Mouse (Mus musculus) limb, embryonic 14.5 days (tissue): Measurements from ENCODE around the gene Taz. TPM values are rescaled to one million over a fixed set of nuclear protein-coding genes. Genes with fewer than 3 reads are reported as not detected.

Source experiments
- ATAC-seq: fragments of 200-750 bp; cut with Nextera tagmentation; 2 replicates; pipeline ENCODE4 v1.8.0; 2017; ENCODE audit warnings: low read depth, moderate number of reproducible peaks, moderate TSS enrichment; ENCODE audit not compliant: low FRiP score
- DNase-seq: peaks from one replicate; pipeline ENCODE4 v3.0.0-alpha.2; 2015; ENCODE audit warnings: low spot score
- H3K27ac ChIP-seq: fragments of 300-500 bp; sonication (generic); replicated peaks from 2 replicates; pipeline ENCODE4 v1.5.1; 2014; ENCODE audit warnings: low read depth, mild to moderate bottlenecking, low read length, moderate library complexity, mixed read lengths
- H3K27me3 ChIP-seq: fragments of 300-500 bp; sonication (generic); 2 replicates; pipeline ENCODE4 v1.6.1; 2014; ENCODE audit warnings: low read length, mixed read lengths; ENCODE audit not compliant: control insufficient read depth, insufficient read depth
- H3K36me3 ChIP-seq: fragments of 300-500 bp; sonication (generic); 2 replicates; pipeline ENCODE4 v1.6.1; 2014; ENCODE audit warnings: mild to moderate bottlenecking, low read length, moderate library complexity, mixed read lengths; ENCODE audit not compliant: control insufficient read depth, insufficient read depth
- H3K4me1 ChIP-seq: fragments of 300-500 bp; sonication (generic); 2 replicates; pipeline ENCODE4 v1.6.1; 2014; ENCODE audit warnings: antibody characterized with exemption, low read length, mixed read lengths; ENCODE audit not compliant: control insufficient read depth, insufficient read depth
- H3K4me2 ChIP-seq: fragments of 300-500 bp; sonication (generic); replicated peaks from 2 replicates; pipeline ENCODE4 v1.6.1; 2014; ENCODE audit warnings: low read depth, mild to moderate bottlenecking, low read length, moderate library complexity; ENCODE audit not compliant: severe bottlenecking
- H3K4me3 ChIP-seq: fragments of 300-500 bp; sonication (generic); replicated peaks from 2 replicates; pipeline ENCODE4 v1.5.1; 2014; ENCODE audit warnings: low read length
- H3K9ac ChIP-seq: fragments of 300-500 bp; sonication (generic); 2 replicates; pipeline ENCODE4 v1.6.1; 2014; ENCODE audit warnings: mild to moderate bottlenecking, low read depth, low read length, moderate library complexity; ENCODE audit not compliant: severe bottlenecking
- H3K9me3 ChIP-seq: fragments of 300-500 bp; sonication (generic); 2 replicates; pipeline ENCODE4 v1.6.1; 2016; ENCODE audit warnings: low read length; ENCODE audit not compliant: control insufficient read depth
- POLR2A ChIP-seq: fragments of 200-500 bp; IDR thresholded peaks from 2 replicates; pipeline ENCODE4 v1.8.0; 2012; ENCODE audit warnings: inconsistent platforms, mild to moderate bottlenecking, moderate library complexity, borderline replicate concordance; ENCODE audit not compliant: insufficient read depth, insufficient read length; ENCODE audit errors: extremely low read depth
- WGBS: fragments of 180-500 bp; shearing (Covaris S2); extraction: QIAGEN DNeasy Blood & Tissue Kit; methylation state at CpG from one replicate; pipeline ENCODE4 v1.1.7; 2014; 5-methylcytosine and 5-hydroxymethylcytosine counted together
- polyA plus RNA-seq, 2 experiments: library from polyadenylated mRNA; depleted of rRNA in 1 of 2; stranded (reverse) in 1 of 2; unstranded in 1 of 2; fragments of >200 nt; fragmentation: Nextera tagmentation in 1 of 2; extraction: Ambion mirVana in 1 of 2; gene quantifications; 2 replicates each; pipeline versions ENCODE4 v1.2.1 to v1.2.3; 2012 to 2014

Gene Taz
- polyA plus RNA-seq, 2 experiments, result 64.0 to 99.7 TPM

DNA sequence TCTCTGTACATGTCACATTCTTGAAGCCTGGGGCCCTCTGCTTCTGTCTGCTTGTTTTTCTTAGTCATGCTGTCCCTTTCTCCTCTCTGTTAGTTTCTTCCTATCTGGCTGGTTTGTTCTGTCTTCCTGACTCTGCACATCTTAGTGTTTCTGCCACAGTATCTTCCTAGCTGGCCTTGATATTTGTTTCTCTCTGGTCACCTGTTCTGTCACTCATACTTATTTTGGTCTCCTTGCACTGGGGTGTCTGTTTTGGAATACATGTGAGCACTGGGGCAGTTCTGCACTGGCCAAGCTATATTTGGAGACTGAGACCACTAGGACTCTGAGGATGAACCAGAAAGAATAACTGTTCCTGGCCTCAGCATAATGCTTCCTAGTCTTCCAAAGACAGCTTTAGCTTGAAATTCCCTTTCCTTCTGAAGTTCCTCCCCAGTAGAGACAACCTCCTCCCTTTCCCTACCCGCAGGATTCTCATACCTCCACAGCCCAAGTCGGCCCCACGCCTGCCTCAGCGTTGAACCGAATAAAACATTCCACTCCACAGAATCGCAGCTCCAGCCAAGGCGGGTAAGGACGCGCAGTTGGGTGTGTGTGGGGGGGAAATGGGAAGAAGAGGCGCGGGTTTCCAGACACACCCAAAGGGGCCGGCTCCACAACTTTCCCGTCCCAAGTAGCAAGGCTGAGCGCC, 526 bp upstream of the Taz start:
- H3K9me3 ChIP-seq, result no peaks in the 10 kb centered on the region
- no peaks in the 10 kb centered on the region for H3K36me3 ChIP-seq
- no peaks in the 10 kb centered on the region for H3K27me3 ChIP-seq
- peak overlapping the region; percentile 65 for H3K27ac ChIP-seq
- peak overlapping the region; percentile 58 for H3K4me3 ChIP-seq
- ATAC-seq, result no peak
- TF ChIP-seq POLR2A, result no peak
- H3K4me1 ChIP-seq, result 0 out of 2 replicates have a peak, but pooled peaks cover 4% of the 10 kb centered on the region
- H3K4me2 ChIP-seq, result peak overlapping the region; percentile 64
- DNase-seq, result no peak
- WGBS, result 13% methylated on average over 14 of the region's 14 CpGs
- peak overlapping the region; percentile 52 for H3K9ac ChIP-seq

DNA sequence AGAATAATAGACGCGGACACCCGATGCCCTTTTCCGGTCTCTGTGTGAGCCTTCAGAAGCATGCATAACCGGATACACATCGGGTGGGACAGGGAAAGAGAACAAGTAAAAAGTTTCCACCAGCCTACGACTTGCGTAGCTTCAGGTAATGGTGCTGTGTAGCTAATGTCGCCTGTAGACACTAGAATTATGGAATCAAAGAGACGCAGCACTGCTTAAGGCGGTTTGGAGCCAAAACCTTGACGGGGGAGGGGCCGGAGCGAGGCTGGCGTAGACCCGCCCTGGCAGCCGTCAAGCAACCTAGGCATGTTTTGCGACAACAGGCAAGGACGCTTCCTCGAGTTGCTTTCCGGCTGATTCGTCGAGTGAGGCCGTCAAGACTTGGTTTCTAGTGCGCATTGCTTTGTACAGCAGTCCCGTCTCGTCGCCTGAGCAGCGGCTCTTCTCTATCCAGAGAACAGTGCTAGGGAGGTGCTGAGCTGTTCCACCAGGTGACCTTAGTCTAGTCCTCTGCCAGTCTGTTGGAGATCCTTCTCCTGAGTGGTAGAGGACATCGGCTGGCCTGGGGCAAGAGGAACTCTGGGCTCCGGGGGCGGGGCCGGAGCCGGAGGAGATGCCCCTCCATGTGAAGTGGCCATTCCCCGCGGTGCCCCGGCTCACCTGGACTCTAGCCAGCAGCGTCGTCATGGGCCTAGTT, 831 bp downstream of the Taz start:
- Histone ChIP-seq H3K36me3 (no peaks in the 10 kb centered on the region), H3K4me3 (peak overlapping the region; percentile 58), H3K4me1 (0 out of 2 replicates have a peak, but pooled peaks cover 4% of the 10 kb centered on the region), H3K9ac (peak overlapping the region; percentile 71), H3K27me3 (no peaks in the 10 kb centered on the region), H3K9me3 (no peaks in the 10 kb centered on the region), H3K4me2 (peak overlapping the region; percentile 64), H3K27ac (peak overlapping the region; percentile 75)
- TF ChIP-seq POLR2A, result peak; percentile 45; the same call in 1 of the 2 replicates
- WGBS, result 22% methylated on average over 37 of the region's 39 CpGs
- ATAC-seq (peak; percentile 73), DNase-seq (peak; percentile 87)

DNA sequence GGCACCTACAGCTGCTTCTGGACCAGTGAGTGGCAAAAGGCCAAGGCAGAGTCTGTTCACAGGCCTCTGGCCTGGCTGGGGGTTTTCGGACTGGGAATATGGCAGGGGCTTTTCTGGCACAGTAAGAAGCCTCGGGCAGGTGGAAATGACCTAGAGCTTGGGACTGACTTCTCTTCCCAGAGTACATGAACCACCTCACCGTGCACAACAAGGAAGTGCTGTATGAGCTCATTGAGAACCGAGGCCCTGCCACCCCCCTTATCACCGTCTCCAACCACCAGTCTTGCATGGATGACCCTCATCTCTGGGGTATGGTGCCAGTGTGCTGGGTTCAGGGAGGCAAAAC, 1.4 kb downstream of the Taz start:
- Histone ChIP-seq H3K9ac (peak overlapping the region; percentile 71), H3K4me1 (0 out of 2 replicates have a peak, but pooled peaks cover 4% of the 10 kb centered on the region), H3K36me3 (no peaks in the 10 kb centered on the region), H3K4me3 (peak overlapping the region; percentile 58), H3K27me3 (no peaks in the 10 kb centered on the region), H3K4me2 (peak overlapping the region; percentile 64), H3K9me3 (no peaks in the 10 kb centered on the region), H3K27ac (peak overlapping the region; percentile 67; the same call in 1 of the 2 replicates)
- WGBS, result 43% methylated on average over 5 of the region's 5 CpGs
- ATAC-seq (no peak), DNase-seq (no peak)
- TF ChIP-seq POLR2A, result no peak

DNA sequence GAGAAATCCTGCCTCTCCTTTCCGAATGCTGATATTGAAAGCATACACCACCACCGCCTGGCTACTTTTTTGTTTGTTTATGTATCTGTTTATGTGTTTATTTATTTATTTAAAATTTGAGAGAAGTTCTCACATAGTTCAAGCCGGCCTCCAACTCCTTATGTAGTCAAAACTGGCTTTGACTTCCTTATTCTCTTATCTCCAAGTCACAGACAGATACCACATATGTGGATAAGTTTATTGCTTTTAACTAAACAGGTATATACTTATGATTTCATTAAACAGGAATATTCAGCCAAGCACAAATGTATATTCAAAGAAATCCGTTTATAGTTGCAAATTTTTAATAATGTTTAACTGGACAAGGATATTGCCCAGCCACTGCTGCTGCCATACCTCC, 11.7 kb downstream of the Taz start:
- no peak for DNase-seq
- Histone ChIP-seq H3K27ac (no peak overlapping the region), H3K4me3 (no peak overlapping the region), H3K4me2 (no peak overlapping the region), H3K9ac (no peak overlapping the region), H3K4me1 (no peaks in the 10 kb centered on the region; the same call in 1 of the 2 replicates), H3K36me3 (peaks cover 2% of the 10 kb centered on the region; the same call in 1 of the 2 replicates), H3K27me3 (no peaks in the 10 kb centered on the region), H3K9me3 (no peaks in the 10 kb centered on the region)
- no peak for ATAC-seq
- 74% methylated on average over 4 of the region's 4 CpGs for WGBS
- no peak for TF ChIP-seq POLR2A

DNA sequence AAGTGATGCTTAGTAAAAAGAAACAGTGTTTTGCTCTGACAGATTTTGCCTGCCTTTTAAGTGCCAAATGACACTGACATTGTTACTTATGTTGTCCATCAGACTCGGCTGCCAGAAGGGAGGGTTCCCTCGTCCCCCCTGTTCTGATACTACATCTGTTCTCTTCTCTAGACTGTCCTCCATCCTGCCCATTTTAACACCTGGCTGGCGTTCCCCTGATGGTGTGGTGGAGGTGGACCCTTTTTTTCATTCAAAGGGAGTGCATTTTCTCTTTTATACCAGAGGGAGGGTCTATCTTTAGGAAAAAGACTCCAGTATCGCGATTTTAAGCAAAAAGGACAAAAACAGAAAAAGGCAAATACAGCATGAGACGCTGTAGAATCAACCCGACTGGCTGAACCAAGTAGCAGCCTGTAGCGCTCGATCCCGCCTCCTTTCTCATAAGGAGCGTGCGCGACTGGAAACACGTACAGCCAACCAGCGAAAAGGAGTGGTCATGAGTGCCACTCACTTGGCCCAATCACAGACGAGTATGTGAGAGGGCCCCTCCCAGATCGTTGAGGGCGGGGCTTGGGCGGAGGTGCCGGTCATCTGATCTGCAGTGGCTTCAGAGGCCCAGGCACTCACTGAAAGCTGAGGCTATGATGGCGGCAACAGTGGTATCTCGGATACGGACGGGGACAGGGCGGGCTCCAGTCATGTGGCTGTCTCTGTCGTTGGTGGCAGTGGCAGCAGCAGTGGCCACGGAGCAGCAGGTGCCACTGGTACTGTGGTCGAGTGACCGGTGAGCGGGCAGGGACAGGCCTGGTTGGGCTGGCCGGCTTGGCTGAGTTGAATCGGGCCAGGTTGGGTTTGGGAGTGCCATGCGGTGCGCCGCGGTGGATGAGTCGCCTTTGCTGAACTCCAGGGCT, 15.1 kb downstream of the Taz start, which contains the start of gene Atp6ap1:
Gene Atp6ap1 (plus strand): TSS at position 560 of the 911 bp plus-strand sequence.
- 19% methylated on average over 36 of the region's 37 CpGs for WGBS
- Histone ChIP-seq H3K27me3 (no peaks in the 10 kb centered on the region), H3K27ac (0 out of 2 replicates have a peak within 1 kb of the TSS, but pooled peaks have one; percentile 55), H3K36me3 (peaks cover 8% of the 10 kb centered on the region), H3K4me3 (peak within 1 kb of the TSS; percentile 59), H3K4me1 (no peaks in the 10 kb centered on the region; the same call in 1 of the 2 replicates), H3K4me2 (peak within 1 kb of the TSS; percentile 59), H3K9ac (peak within 1 kb of the TSS; percentile 74), H3K9me3 (no peaks in the 10 kb centered on the region)
- ATAC-seq (peak; percentile 99), DNase-seq (peak; percentile 94)
- TF ChIP-seq POLR2A, result no peak
